Mouse (Mus musculus) megakaryocyte, embryonic 14.5 days (primary cell): ENCODE measurements at regions not wholly inside any gene's neighbourhood (a gene's known extent, or its start where the extent isn't known, plus 50 kb on each side); places are given as distances from the start of the nearest gene placed in this dataset.
"Not testable (repeated sequence)": the region's sequence is repeated elsewhere in the genome, so short reads cannot be mapped to it uniquely, and the experiment has no call there.

ENCODE experiments used
- H3K27me3 ChIP-seq: replicated peaks from 2 replicates; pipeline ENCODE3; 2012; ENCODE audit warnings: inconsistent platforms
- H3K36me3 ChIP-seq: replicated peaks from 2 replicates; pipeline ENCODE3; 2012; ENCODE audit warnings: low read length, inconsistent platforms, mixed read lengths
- H3K4me1 ChIP-seq: 2 replicates; pipeline ENCODE4 v1.6.1; 2012; ENCODE audit warnings: inconsistent platforms
- H3K4me3 ChIP-seq: replicated peaks from 2 replicates; pipeline ENCODE3; 2012; ENCODE audit warnings: moderate library complexity, mild to moderate bottlenecking, inconsistent platforms
- H3K9me3 ChIP-seq: 2 replicates; pipeline ENCODE4 v1.6.1; 2012; ENCODE audit warnings: inconsistent platforms
- FLI1 ChIP-seq: IDR thresholded peaks from 2 replicates; pipeline ENCODE4 v1.6.1; 2012; ENCODE audit warnings: low read length, inconsistent platforms, mixed read lengths
- GATA1 ChIP-seq: IDR thresholded peaks from 3 replicates; pipeline ENCODE4 v1.6.1; 2012; ENCODE audit warnings: mixed read lengths, low read length, inconsistent platforms, borderline replicate concordance

DNA sequence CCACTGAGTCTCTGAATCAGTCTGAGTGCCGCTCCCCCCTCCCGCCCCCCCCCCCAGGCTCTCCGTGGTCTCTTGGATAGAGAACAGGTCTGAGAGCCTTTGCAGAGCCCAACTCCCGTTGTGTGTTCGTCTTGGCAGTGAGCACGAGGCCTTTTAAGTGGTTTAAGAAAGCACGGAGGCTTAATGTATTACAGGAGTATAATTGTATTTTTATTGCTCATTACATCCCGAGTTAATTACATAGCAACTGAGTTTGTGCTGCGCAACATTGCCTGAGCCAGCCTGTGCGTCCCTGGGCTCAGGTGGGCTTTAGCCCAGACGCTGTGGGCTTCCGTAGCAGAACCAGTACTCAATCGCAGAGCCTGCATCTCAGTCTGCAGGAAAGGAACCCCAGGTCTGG lies 147.1 kb downstream of the Kif26a start:
- H3K27me3 ChIP-seq: peaks cover 62% of the 10 kb centered on the region
- TF ChIP-seq FLI1 (no peak), GATA1 (no peak)

DNA sequence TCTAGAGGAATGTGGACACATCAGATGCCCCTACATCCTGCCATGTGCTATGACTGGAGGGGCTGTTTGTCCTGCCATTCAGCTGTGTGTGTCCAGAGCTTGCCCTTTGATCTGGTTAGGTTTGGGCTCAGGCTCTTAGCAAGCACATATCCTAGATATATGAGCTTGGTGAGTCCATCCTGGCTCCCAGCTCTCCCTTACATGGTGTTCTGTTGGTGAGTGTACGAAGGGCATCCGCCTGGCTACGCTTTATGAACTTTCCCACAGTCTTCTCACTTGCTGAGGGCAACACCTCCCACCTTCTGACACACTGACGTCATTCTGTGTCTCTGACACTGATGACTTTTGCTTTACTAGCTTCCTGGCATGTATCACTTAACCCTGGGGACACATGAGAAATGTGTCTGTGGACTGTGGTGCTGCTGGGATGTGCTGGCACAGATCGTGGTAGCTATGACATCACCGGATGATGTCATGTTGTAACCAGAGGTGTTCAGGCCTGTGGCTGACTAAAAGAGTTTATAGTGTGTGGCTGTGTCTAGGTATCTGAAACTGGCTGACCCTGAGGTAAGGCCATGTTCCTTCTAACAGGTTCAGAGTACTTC lies 149.4 kb downstream of the Kif26a start:
- Histone ChIP-seq H3K27me3 (peaks cover 64% of the 10 kb centered on the region), H3K9me3 (no peaks in the 10 kb centered on the region), H3K36me3 (no peaks in the 10 kb centered on the region), H3K4me3 (no peak overlapping the region), H3K4me1 (peaks cover 5% of the 10 kb centered on the region; the same call in 1 of the 2 replicates)
- TF ChIP-seq FLI1: no peak
- no peak for TF ChIP-seq GATA1

More for the DNA sequence above, 147.1 kb downstream of the Kif26a start:
- no peaks in the 10 kb centered on the region for H3K9me3 ChIP-seq
- H3K4me1 ChIP-seq: peaks cover 5% of the 10 kb centered on the region; the same call in 1 of the 2 replicates
- H3K4me3 ChIP-seq: no peak overlapping the region
- H3K36me3 ChIP-seq: no peaks in the 10 kb centered on the region

DNA sequence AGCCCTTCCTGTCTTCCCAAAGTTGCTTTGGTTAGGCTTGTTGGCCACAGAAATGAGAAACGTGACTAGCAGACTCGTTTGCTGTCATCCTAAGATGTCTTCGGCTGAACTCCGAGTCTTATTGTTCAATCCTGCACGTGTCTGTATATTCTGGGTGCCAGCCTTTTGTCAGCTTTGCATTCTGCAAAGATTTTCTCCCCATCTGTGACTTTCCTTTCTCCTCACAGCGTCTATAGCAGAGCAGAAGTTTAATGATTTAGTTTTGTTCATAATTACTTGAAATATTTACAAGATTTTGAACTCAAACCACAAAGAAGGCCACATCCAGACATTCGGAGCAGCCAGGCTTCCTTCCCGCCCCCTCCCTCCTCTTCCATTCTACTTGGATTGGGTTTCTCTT lies 152.5 kb downstream of the Kif26a start:
- H3K36me3 ChIP-seq: no peaks in the 10 kb centered on the region
- H3K4me1 ChIP-seq: no peaks in the 10 kb centered on the region
- peaks cover 69% of the 10 kb centered on the region for H3K27me3 ChIP-seq
- H3K9me3 ChIP-seq: no peaks in the 10 kb centered on the region
- no peak for TF ChIP-seq GATA1
- TF ChIP-seq FLI1: no peak
- no peak overlapping the region for H3K4me3 ChIP-seq

DNA sequence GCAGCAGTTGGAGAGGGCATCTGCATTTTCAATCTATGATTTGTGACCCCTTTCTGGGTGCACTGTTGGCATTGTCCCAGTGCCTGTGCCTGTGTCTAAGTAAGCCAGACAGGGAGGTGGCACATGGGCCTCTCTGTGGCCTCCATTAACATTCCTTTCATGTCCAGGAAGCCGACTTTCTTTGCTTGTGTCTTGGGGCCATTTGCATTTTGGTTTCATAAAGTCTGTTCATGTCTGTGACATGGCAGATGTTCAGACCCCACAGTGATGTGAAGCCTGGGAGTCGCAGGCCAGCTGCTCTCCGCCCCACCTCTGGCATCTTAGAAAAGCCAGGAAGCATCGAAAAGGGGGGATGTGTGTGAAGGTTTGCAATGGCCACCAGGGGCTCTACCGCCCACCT lies 153.1 kb downstream of the Kif26a start:
- Histone ChIP-seq H3K4me1 (no peaks in the 10 kb centered on the region), H3K27me3 (peaks cover 68% of the 10 kb centered on the region), H3K36me3 (no peaks in the 10 kb centered on the region), H3K9me3 (no peaks in the 10 kb centered on the region), H3K4me3 (no peak overlapping the region)
- TF ChIP-seq GATA1 (no peak), FLI1 (no peak)

DNA sequence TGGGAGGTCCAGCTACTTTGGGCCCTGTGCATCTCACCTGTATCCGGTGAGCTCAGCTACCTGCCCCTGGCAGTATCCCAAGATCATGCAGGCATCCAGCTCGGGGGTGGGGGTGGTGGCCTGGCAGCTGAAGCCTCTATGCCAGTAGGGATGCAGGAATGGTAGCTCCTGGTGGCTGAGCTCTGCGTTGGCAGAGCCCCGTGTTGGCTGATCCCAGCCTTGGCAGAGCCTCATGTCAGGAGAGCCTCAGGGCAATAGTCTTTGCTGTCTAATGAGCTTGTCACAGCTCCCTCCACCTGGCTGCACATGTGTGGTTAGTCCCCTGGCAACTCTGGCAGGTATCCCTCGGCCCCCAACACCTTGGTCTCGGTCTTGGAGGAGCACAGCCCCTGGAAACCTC lies 153.6 kb downstream of the Kif26a start:
- no peak for TF ChIP-seq FLI1
- TF ChIP-seq GATA1: no peak
- no peak overlapping the region for H3K4me3 ChIP-seq
- no peaks in the 10 kb centered on the region for H3K36me3 ChIP-seq
- no peaks in the 10 kb centered on the region for H3K4me1 ChIP-seq
- H3K9me3 ChIP-seq: no peaks in the 10 kb centered on the region
- peaks cover 66% of the 10 kb centered on the region for H3K27me3 ChIP-seq

DNA sequence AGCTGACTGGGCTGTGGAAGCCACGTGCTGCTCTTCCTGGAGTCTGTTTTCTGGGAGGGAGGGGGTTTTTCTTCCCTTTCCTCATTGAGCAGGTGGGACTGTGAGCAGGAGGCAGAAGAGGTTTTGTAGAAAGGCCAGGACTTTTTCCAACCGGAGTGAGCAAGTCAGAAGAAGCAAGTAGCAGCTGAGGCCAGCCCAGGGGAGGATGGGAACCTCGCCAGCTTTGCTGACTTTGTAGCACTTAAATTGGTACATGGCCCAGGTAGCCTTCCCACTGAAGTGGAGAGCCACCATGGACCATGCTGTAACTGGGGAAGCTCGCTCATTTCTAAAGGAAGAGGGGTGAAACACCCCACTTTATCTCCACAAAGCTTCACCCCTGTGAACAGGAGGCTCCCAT lies 154.1 kb downstream of the Kif26a start:
- no peak for TF ChIP-seq FLI1
- TF ChIP-seq GATA1: no peak
- H3K36me3 ChIP-seq: no peaks in the 10 kb centered on the region
- no peak overlapping the region for H3K4me3 ChIP-seq
- peaks cover 67% of the 10 kb centered on the region for H3K27me3 ChIP-seq
- no peaks in the 10 kb centered on the region for H3K4me1 ChIP-seq
- H3K9me3 ChIP-seq: no peaks in the 10 kb centered on the region

DNA sequence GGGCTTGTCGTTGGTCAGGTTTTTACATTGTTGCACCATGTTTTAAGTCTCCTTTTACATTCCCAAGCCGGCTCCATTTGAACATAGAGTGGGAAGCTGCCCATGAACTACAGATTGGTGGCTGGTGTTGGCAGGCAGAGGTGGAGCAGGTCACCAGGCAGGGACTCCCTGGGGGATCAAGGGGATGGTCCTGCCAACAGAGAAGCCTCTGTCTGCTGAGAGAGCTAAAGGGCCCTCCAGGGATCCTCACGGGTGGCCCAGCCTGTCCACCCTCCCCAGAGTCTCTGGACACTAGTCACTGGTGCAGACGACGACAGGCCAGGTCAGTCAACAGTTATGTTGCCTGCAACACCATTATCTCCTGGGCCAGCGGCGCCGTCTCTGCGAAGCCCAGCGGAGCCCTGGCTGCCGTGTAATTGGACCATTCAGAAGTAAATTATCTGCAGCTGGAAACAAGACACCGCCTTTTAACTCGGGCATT lies 155.4 kb downstream of the Kif26a start:
- TF ChIP-seq GATA1 (no peak), FLI1 (no peak)
- H3K4me1 ChIP-seq: no peaks in the 10 kb centered on the region
- no peaks in the 10 kb centered on the region for H3K9me3 ChIP-seq
- no peaks in the 10 kb centered on the region for H3K36me3 ChIP-seq
- H3K27me3 ChIP-seq: peaks cover 63% of the 10 kb centered on the region
- no peak overlapping the region for H3K4me3 ChIP-seq

DNA sequence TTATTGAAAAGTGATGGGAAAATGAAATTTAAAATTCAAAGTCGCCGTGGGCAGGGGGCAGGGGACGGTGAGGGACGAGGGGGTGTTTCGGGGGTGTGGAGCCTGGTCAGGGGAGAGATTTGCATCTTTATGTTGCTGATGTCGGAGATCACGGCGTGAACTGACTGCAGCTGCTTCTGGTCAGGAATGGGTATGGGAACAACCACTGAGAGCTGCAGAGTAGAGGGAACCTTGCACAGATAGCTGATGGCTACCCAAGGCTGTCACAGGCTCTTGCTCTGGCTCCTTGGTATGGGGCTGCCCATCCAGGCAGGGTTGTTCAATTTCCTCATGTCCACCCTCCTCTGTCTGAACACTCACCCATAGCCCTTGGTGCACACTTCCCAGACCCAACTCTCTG lies 155.9 kb downstream of the Kif26a start:
- Histone ChIP-seq H3K4me3 (no peak overlapping the region), H3K4me1 (no peaks in the 10 kb centered on the region), H3K27me3 (peaks cover 65% of the 10 kb centered on the region), H3K36me3 (no peaks in the 10 kb centered on the region), H3K9me3 (no peaks in the 10 kb centered on the region)
- TF ChIP-seq FLI1 (no peak), GATA1 (no peak)

DNA sequence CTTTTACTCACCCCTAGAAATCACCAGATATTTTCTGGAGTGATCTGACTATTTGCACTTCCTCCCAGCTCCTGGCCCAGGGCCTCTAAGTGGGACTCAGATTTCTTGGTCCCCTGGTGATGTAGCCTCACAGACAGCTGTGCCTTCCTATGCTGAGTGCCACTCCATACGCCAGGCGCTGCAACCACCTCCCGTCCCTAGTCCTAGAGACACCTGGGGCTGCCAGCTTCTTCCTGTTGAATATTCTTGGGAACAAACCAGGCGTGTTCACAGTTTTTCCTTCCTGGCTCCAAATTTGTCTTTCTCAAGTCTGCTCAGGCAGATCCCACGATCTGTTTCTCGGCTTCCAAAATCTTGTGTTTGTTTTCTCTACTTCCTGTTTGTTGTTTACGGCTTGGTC lies 160.2 kb downstream of the Kif26a start:
- H3K9me3 ChIP-seq: no peaks in the 10 kb centered on the region
- peaks cover 41% of the 10 kb centered on the region for H3K27me3 ChIP-seq
- H3K36me3 ChIP-seq: no peaks in the 10 kb centered on the region
- H3K4me1 ChIP-seq: no peaks in the 10 kb centered on the region
- no peak for TF ChIP-seq GATA1
- no peak for TF ChIP-seq FLI1
- H3K4me3 ChIP-seq: no peak overlapping the region

DNA sequence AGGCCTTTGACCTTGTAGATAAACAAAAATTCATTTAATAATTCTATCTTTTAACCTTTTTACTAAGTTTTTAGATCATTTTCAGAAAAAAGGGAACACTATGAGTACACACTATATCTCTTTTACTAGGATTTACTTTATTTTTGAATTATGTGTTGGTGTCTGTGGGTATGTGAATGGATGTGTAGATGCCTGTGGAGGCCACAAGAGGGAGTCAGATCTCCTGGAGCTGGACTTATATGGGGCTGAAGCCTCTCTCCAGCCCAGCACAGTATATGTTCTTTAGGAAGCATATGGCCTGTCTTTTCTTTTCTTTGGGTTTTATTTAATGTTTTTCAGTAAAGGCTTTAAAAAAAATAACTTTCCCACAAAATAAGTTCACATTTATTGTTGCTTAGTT lies 162.0 kb downstream of the Kif26a start:
- no peak overlapping the region for H3K4me3 ChIP-seq
- no peak for TF ChIP-seq GATA1
- TF ChIP-seq FLI1: no peak
- H3K27me3 ChIP-seq: peaks cover 33% of the 10 kb centered on the region

DNA sequence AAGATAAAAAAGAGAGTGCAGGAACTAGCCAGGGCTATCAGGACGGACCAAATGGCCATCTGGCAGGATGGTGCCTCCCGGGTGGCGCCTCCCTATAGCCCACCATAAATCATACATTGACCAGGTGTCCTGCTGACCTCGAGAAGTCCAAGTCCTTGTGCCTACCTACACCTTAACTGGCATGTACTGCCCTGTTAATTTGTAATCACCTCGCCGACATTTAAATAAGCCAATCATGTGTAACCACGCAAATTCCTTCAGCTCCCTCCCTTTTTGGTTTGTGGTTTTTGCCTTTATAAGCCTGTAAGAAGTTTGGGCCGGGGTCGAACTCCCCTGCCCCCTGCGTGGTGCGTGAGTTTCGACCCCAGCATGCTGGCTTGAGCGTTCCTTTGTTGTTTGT lies 163.1 kb downstream of the Kif26a start:
- H3K27me3 ChIP-seq: peaks cover 28% of the 10 kb centered on the region
- not testable (repeated sequence) for H3K36me3 ChIP-seq, H3K4me1 ChIP-seq, H3K4me3 ChIP-seq, H3K9me3 ChIP-seq

More for the DNA sequence above, 162.0 kb downstream of the Kif26a start:
- Histone ChIP-seq H3K4me1 (no peaks in the 10 kb centered on the region), H3K36me3 (no peaks in the 10 kb centered on the region), H3K9me3 (no peaks in the 10 kb centered on the region)
